Comparison of ENCODE assay signal across 23 mouse cellular contexts in genomic region chr14:79049544-79049943, GRCm38 (mm10).
DNase-seq lines count a peak whose midpoint lies in the region; ATAC-seq and TF ChIP-seq lines count a peak whose summit lies in the region.
"Had no signal": no experiment of that assay in that cellular context is flagged by ENCODE, and none has a peak within 500 bp of the region (broad histone marks: within the 10 kb centered on the region; RNA-seq: fewer than 3 reads in every experiment).

No protein-coding gene starts in this region.

- no peaks in the 10 kb centered on the region for H3K36me3 ChIP-seq in embryonic facial prominence, embryonic 15.5 days
- no peaks in the 10 kb centered on the region for H3K36me3 ChIP-seq in kidney, postnatal 0 days (ENCODE audit: insufficient read depth, low read length)
- peaks cover 2% of the 10 kb centered on the region; the same call in 1 of the 2 replicates for H3K36me3 ChIP-seq in neural tube, embryonic 15.5 days
- H3K36me3 ChIP-seq: hindbrain, embryonic 13.5 days; intestine, embryonic 15.5 days had no signal

- H3K27me3 ChIP-seq in embryonic facial prominence, embryonic 15.5 days, result no peaks in the 10 kb centered on the region
- H3K27me3 ChIP-seq in kidney, postnatal 0 days (ENCODE audit: insufficient read depth, low read length), result no peaks in the 10 kb centered on the region
- no peaks in the 10 kb centered on the region for H3K27me3 ChIP-seq in neural tube, embryonic 15.5 days (replicated peaks)
- H3K27me3 ChIP-seq: heart, embryonic 13.5 days; hindbrain, embryonic 13.5 days; intestine, embryonic 15.5 days; megakaryocyte, embryonic 14.5 days had no signal

- 68% methylated on average over 11 of the region's 11 CpGs for WGBS in embryonic facial prominence, embryonic 15.5 days
- 43% methylated on average over 11 of the region's 11 CpGs for WGBS in kidney, postnatal 0 days
- 41% methylated on average over 11 of the region's 11 CpGs for WGBS in neural tube, embryonic 15.5 days

- peak overlapping the region; percentile 82 for H3K27ac ChIP-seq in embryonic facial prominence, embryonic 15.5 days (replicated peaks)
- 0 out of 2 replicates have a peak overlapping the region, but pooled peaks have one; percentile 6 for H3K27ac ChIP-seq in kidney, postnatal 0 days
- H3K27ac ChIP-seq in neural tube, embryonic 15.5 days (replicated peaks), result 0 out of 2 replicates have a peak overlapping the region, but pooled peaks have one; percentile 5
- H3K27ac ChIP-seq: gastrocnemius, adult 2 months; heart, embryonic 13.5 days; hindbrain, embryonic 13.5 days; intestine, embryonic 15.5 days had no signal

- no peaks in the 10 kb centered on the region for H3K9me3 ChIP-seq in embryonic facial prominence, embryonic 15.5 days (replicated peaks)
- H3K9me3 ChIP-seq in kidney, postnatal 0 days (replicated peaks; ENCODE audit: low read length), result no peaks in the 10 kb centered on the region
- no peaks in the 10 kb centered on the region for H3K9me3 ChIP-seq in neural tube, embryonic 15.5 days (replicated peaks)
- H3K9me3 ChIP-seq: heart, embryonic 13.5 days; hindbrain, embryonic 13.5 days; intestine, embryonic 15.5 days; megakaryocyte, embryonic 14.5 days had no signal

- H3K9ac ChIP-seq in embryonic facial prominence, embryonic 15.5 days, result no peak overlapping the region
- no peak overlapping the region for H3K9ac ChIP-seq in kidney, postnatal 0 days (ENCODE audit: low read depth, low read length)
- no peak overlapping the region for H3K9ac ChIP-seq in neural tube, embryonic 15.5 days (replicated peaks)
- H3K9ac ChIP-seq: heart, embryonic 13.5 days; hindbrain, embryonic 13.5 days; intestine, embryonic 15.5 days; liver, postnatal 0 days had no signal

- H3K4me2 ChIP-seq in embryonic facial prominence, embryonic 15.5 days (replicated peaks), result no peak overlapping the region
- H3K4me2 ChIP-seq in kidney, postnatal 0 days (ENCODE audit: low read length), result no peak overlapping the region
- H3K4me2 ChIP-seq in neural tube, embryonic 15.5 days, result peak overlapping the region; percentile 13; the same call in 1 of the 2 replicates
- H3K4me2 ChIP-seq: heart, embryonic 13.5 days; hindbrain, embryonic 13.5 days; intestine, embryonic 15.5 days had no signal

- ATAC-seq in embryonic facial prominence, embryonic 15.5 days (ENCODE audit: insufficient number of reproducible peaks, low FRiP score, low TSS enrichment, low read depth), result no peak
- ATAC-seq in kidney, postnatal 0 days (replicated peaks; ENCODE audit: low FRiP score, low read depth), result peak; percentile 78
- no peak for ATAC-seq in neural tube, embryonic 15.5 days (ENCODE audit: low FRiP score)
- ATAC-seq: activated CD4-positive, CD25-positive, alpha-beta regulatory T cell, adult 4 months; intestine, embryonic 15.5 days; liver, postnatal 0 days had no signal

- no peak overlapping the region for H3K4me3 ChIP-seq in embryonic facial prominence, embryonic 15.5 days (replicated peaks)
- H3K4me3 ChIP-seq in kidney, postnatal 0 days (replicated peaks; ENCODE audit: low read depth, low read length), result no peak overlapping the region
- no peak overlapping the region for H3K4me3 ChIP-seq in neural tube, embryonic 15.5 days (replicated peaks)
- H3K4me3 ChIP-seq: gastrocnemius, adult 2 months; heart, embryonic 13.5 days; hindbrain, embryonic 13.5 days; intestine, embryonic 15.5 days; megakaryocyte, embryonic 14.5 days had no signal

- no peak for TF ChIP-seq CTCF in kidney, postnatal 0 days (IDR thresholded peaks at IDR 0.05; ENCODE audit: low read depth)

- peak; percentile 5 for DNase-seq in Muller cell, postnatal 12 days (ENCODE audit: inconsistent ontology term)
- peak; percentile 61 for DNase-seq in kidney, postnatal 0 days (ENCODE audit: low spot score)
- DNase-seq in spleen, postnatal 10 days (ENCODE audit: low spot score in 2 of 2), result no peak
- DNase-seq in embryo, embryonic 9.5 days (ENCODE audit: extremely low spot score), result no peak
- DNase-seq in lung, postnatal 36 days, result no peak
- DNase-seq: adrenal gland, postnatal 10 days; cerebellum, adult 9-11 months; gastrocnemius, adult 2 months; heart, adult 11 months; left cerebral cortex, postnatal 4 days; liver; liver, postnatal 0 days; lung, postnatal 10 days; right cerebral cortex, postnatal 14 days; spleen, adult 18-20 months; thymus, adult 2 months had no signal

- peaks cover 16% of the 10 kb centered on the region; the same call in 1 of the 2 replicates for H3K4me1 ChIP-seq in embryonic facial prominence, embryonic 15.5 days
- H3K4me1 ChIP-seq in kidney, postnatal 0 days (replicated peaks; ENCODE audit: insufficient read depth, low read length), result no peaks in the 10 kb centered on the region
- H3K4me1 ChIP-seq in neural tube, embryonic 15.5 days, result peaks cover 7% of the 10 kb centered on the region
- H3K4me1 ChIP-seq: heart, embryonic 13.5 days; intestine, embryonic 15.5 days; megakaryocyte, embryonic 14.5 days had no signal

Comparison
In these comparisons a context has a peak if more than half of its experiments do, and no peak if none do; other contexts are left out.
1. DNase-seq: peak in Muller cell, postnatal 12 days (single experiment) and kidney, postnatal 0 days (single experiment); none in spleen, postnatal 10 days (0 of 2), embryo, embryonic 9.5 days (single experiment) and lung, postnatal 36 days (single experiment).
2. H3K27ac ChIP-seq: peak in every context shown above with its lines; median percentile 82 in embryonic facial prominence, embryonic 15.5 days; 6 in kidney, postnatal 0 days; 5 in neural tube, embryonic 15.5 days.